Mouse (Mus musculus): ENCODE data around the gene Lonp2. TPM values are rescaled to one million over a fixed set of nuclear protein-coding genes. Genes with fewer than 3 reads are reported as not detected.

Gene Lonp2
- total RNA-seq, 2 experiments from 2014 or later: 68.3 to 70.9 TPM

DNA sequence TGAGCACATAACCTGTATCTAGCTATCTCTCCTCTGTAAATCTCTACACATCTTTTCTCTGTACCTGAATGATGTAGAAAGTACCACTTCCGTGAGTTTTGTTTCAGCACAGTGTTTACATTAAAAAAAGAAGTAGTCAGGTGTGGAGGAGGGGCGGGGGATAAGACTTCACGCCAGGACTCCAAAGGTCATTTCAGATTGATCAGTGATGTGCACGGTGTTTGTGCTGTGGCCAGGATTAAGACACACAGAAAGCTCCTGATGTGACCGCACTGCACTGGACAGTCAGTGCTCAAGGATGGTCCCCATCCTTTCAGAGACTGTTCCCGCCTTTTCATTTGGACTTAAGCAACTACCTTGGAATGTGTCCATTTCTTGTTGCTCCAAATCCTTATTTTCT, 136.9 kb downstream of the Lonp2 start:
- H3K4me3 ChIP-seq: no peak overlapping the region
- TF ChIP-seq CTCF (IDR thresholded peaks at IDR 0.05): no peak
- no peak overlapping the region for H3K27ac ChIP-seq
- intact Hi-C loops (cut with DNase I): no loop called here
- DNase-seq (ENCODE audit: extremely low spot score in 1 of 2, low spot score in 2 of 2): no peak

DNA sequence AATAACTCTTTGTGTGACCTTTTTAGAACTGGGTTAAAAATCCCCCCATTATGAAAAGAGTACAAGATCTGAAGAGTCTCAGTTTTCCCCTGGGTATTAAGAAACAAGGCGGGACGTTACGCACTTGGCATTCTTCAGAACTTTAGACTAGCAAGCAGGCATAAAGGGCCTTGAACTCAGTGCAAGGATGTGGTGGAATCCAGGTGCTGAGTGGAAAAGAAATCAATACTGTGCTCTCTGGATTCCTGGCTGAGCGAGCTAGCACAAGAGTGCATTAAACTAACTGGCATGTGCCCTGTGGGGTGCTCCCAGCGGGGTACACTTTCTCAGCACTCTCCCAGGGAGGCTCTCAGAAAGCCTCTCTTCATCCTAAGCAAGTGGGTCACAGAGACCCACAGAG, 139.0 kb downstream of the Lonp2 start:
- H3K27ac ChIP-seq: no peak overlapping the region
- no peak overlapping the region for H3K4me3 ChIP-seq
- no peak for TF ChIP-seq CTCF (IDR thresholded peaks at IDR 0.05)
- DNase-seq (ENCODE audit: extremely low spot score in 1 of 2, low spot score in 2 of 2): no peak
- intact Hi-C loops (cut with DNase I): no loop called here

- no peak overlapping the region for H3K4me3 ChIP-seq
- DNase-seq (ENCODE audit: extremely low spot score in 1 of 2, low spot score in 2 of 2): no peak
- intact Hi-C loops (cut with DNase I): no loop called here
- no peak for TF ChIP-seq CTCF (IDR thresholded peaks at IDR 0.05)
- H3K27ac ChIP-seq: no peak overlapping the region
Measured at GRCm38 (mm10) chr8:86765155-86765554, 141.3 kb downstream of the Lonp2 start.

DNA sequence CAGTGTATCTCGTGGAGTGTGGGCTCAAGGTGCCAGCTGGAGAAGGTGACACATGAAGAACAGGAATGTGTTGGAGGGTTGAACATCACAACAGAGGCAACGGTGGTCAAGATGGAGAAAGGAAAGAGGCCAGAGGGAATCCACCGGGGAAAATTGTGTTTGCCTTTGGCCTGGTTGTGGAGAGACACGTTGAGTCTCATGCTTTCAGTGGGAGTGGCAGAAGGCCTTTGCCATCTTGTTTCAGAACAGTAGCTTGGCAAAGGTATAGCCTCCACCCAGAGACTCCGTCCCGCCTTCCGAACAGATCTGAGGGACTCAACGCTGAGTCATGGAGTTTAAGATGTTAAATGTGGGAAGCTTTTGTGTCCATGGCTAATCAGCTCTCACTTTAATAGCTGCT, 141.8 kb downstream of the Lonp2 start:
- TF ChIP-seq CTCF (IDR thresholded peaks at IDR 0.05): no peak
- H3K27ac ChIP-seq: no peak overlapping the region
- intact Hi-C loops (cut with DNase I): no loop called here
- H3K4me3 ChIP-seq: no peak overlapping the region
- no peak for DNase-seq (ENCODE audit: extremely low spot score in 1 of 2, low spot score in 2 of 2)

GRCm38 (mm10) chr8:86766548-86767211, 142.8 kb downstream of the Lonp2 start:
- H3K27ac ChIP-seq: peak overlapping the region; percentile 45; the same call in 1 of the 2 replicates
- intact Hi-C loops (cut with DNase I): no loop called here
- TF ChIP-seq CTCF (IDR thresholded peaks at IDR 0.05): no peak
- no peak overlapping the region for H3K4me3 ChIP-seq
- DNase-seq (ENCODE audit: extremely low spot score in 1 of 2, low spot score in 2 of 2): no peak

DNA sequence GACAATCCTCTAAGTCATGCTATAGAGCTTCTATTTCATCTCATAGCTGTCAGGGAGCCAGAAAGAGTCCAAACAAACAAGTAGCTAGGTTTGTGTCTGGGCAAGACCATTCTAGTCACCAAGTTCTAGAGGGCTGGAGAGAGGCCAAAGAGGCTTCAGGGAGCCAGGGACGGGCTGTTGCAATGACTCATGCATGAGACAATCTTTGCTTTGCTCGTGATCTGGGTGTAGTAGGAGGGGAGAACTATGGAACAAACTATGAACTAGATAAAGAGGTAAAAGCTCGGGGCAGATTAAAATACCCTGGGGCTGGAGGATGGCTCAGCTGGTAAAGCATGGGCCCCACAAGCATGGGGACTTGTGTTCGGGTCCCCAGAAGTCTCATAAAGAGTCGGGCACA, 144.7 kb downstream of the Lonp2 start:
- no peak overlapping the region for H3K4me3 ChIP-seq
- 0 out of 2 replicates have a peak overlapping the region, but pooled peaks have one; percentile 10 for H3K27ac ChIP-seq

GRCm38 (mm10) chr8:86769945-86770715, 146.3 kb downstream of the Lonp2 start:
- no peak overlapping the region for H3K27ac ChIP-seq
- no peak for TF ChIP-seq CTCF (IDR thresholded peaks at IDR 0.05)
- DNase-seq (ENCODE audit: extremely low spot score in 1 of 2, low spot score in 2 of 2): no peak
- intact Hi-C loops (cut with DNase I): no loop called here
- H3K4me3 ChIP-seq: no peak overlapping the region

More for the DNA sequence above, 144.7 kb downstream of the Lonp2 start:
- DNase-seq (ENCODE audit: extremely low spot score in 1 of 2, low spot score in 2 of 2): peak; percentile 27 to 48
- TF ChIP-seq CTCF (IDR thresholded peaks at IDR 0.05): no peak
- intact Hi-C loops (cut with DNase I): no loop called here

Small RNAs within 50 kb of the gene (microRNA-seq; reads per million reads assigned to microRNA genes)
- 0 reads per million in 2 experiments for gene Gm44348

Other genes with a start within 250 kb of the Lonp2 start
- gene Abcc12, start 43.4 kb upstream of the Lonp2 start, total RNA-seq (2021): under 1 TPM; 0.23 to 0.42 TPM
- gene Gm10638, start 121.7 kb downstream of the Lonp2 start, total RNA-seq (2021): 1 to 10 TPM; 3.0 to 3.8 TPM
- gene Siah1a, start 121.9 kb downstream of the Lonp2 start, total RNA-seq (2021): 10 to 100 TPM; 30.9 to 32.9 TPM